Mouse (Mus musculus): ENCODE data around the gene Polr2g.

GRCm38 (mm10) chr19:8839908-8840791 is 41.8 kb upstream of the Polr2g start:
- TF ChIP-seq CTCF (IDR thresholded peaks at IDR 0.05) = peak; percentile 42
- TF ChIP-seq EP300 (IDR thresholded peaks at IDR 0.05) = no peak
